Mouse (Mus musculus): ENCODE data around the gene Fut7. TPM values are rescaled to one million over a fixed set of nuclear protein-coding genes. Genes with fewer than 3 reads are reported as not detected.

Gene Fut7
- polyA plus RNA-seq, 1 experiment from 2014 or later = 0.11 TPM

GRCm38 (mm10) chr2:25442682-25443081 lies 19.6 kb downstream of the Fut7 start:
- no peaks in the 10 kb centered on the region for H3K36me3 ChIP-seq (ENCODE audit: control insufficient read depth, insufficient read depth, low read length)
- DNase-seq (ENCODE audit: low spot score) (no peak), ATAC-seq (ENCODE audit: low FRiP score) (no peak)
- no peaks in the 10 kb centered on the region for H3K9me3 ChIP-seq (ENCODE audit: control insufficient read depth, low read length)
- H3K27me3 ChIP-seq (ENCODE audit: control insufficient read depth, insufficient read depth, low read length) = no peaks in the 10 kb centered on the region
- no peak overlapping the region for H3K27ac ChIP-seq (ENCODE audit: low read depth, low read length)
- no peak overlapping the region for H3K4me3 ChIP-seq (ENCODE audit: low read depth, low read length)
- H3K9ac ChIP-seq (ENCODE audit: low read depth, low read length) = no peak overlapping the region
- H3K4me2 ChIP-seq (replicated peaks; ENCODE audit: low read depth, low read length) = no peak overlapping the region
- 90% methylated on average over 14 of the region's 14 CpGs for WGBS
- H3K4me1 ChIP-seq (replicated peaks; ENCODE audit: control insufficient read depth, insufficient read depth, low read length) = no peaks in the 10 kb centered on the region

- no peak overlapping the region for H3K9ac ChIP-seq (ENCODE audit: low read depth, low read length)
- ATAC-seq (ENCODE audit: low FRiP score) (no peak), DNase-seq (ENCODE audit: low spot score) (no peak)
- H3K9me3 ChIP-seq (ENCODE audit: control insufficient read depth, low read length) = no peaks in the 10 kb centered on the region
- H3K27ac ChIP-seq (ENCODE audit: low read depth, low read length) = no peak overlapping the region
- H3K27me3 ChIP-seq (ENCODE audit: control insufficient read depth, insufficient read depth, low read length) = no peaks in the 10 kb centered on the region
- no peak overlapping the region for H3K4me3 ChIP-seq (ENCODE audit: low read depth, low read length)
- H3K4me2 ChIP-seq (replicated peaks; ENCODE audit: low read depth, low read length) = no peak overlapping the region
- no peaks in the 10 kb centered on the region for H3K4me1 ChIP-seq (replicated peaks; ENCODE audit: control insufficient read depth, insufficient read depth, low read length)
- 89% methylated on average over 8 of the region's 8 CpGs for WGBS
- H3K36me3 ChIP-seq (ENCODE audit: control insufficient read depth, insufficient read depth, low read length) = no peaks in the 10 kb centered on the region
These were observed 28.0 kb downstream of the Fut7 start for GRCm38 (mm10) chr2:25450853-25451647.

- Histone ChIP-seq H3K9me3 (ENCODE audit: control insufficient read depth, low read length) (no peaks in the 10 kb centered on the region), H3K4me2 (replicated peaks; ENCODE audit: low read depth, low read length) (no peak overlapping the region), H3K27ac (ENCODE audit: low read depth, low read length) (no peak overlapping the region), H3K36me3 (ENCODE audit: control insufficient read depth, insufficient read depth, low read length) (no peaks in the 10 kb centered on the region), H3K4me3 (ENCODE audit: low read depth, low read length) (no peak overlapping the region), H3K9ac (ENCODE audit: low read depth, low read length) (no peak overlapping the region), H3K4me1 (replicated peaks; ENCODE audit: control insufficient read depth, insufficient read depth, low read length) (no peaks in the 10 kb centered on the region), H3K27me3 (ENCODE audit: control insufficient read depth, insufficient read depth, low read length) (no peaks in the 10 kb centered on the region)
- DNase-seq (ENCODE audit: low spot score) = no peak
- WGBS = 45% methylated on average over 1 of the region's 1 CpGs
- ATAC-seq (ENCODE audit: low FRiP score) = no peak
These were observed 29.9 kb downstream of the Fut7 start for GRCm38 (mm10) chr2:25452951-25453350.

GRCm38 (mm10) chr2:25456205-25456953 lies 33.3 kb downstream of the Fut7 start, which contains the start of gene Clic3:
Clic3 (plus strand) TSS chr2:25456838.
- Histone ChIP-seq H3K4me3 (ENCODE audit: low read depth, low read length) (no peak within 1 kb of the TSS), H3K27me3 (ENCODE audit: control insufficient read depth, insufficient read depth, low read length) (no peaks in the 10 kb centered on the region), H3K9me3 (ENCODE audit: control insufficient read depth, low read length) (no peaks in the 10 kb centered on the region), H3K4me1 (replicated peaks; ENCODE audit: control insufficient read depth, insufficient read depth, low read length) (peaks cover 4% of the 10 kb centered on the region; the same call in 1 of the 2 replicates), H3K9ac (ENCODE audit: low read depth, low read length) (no peak within 1 kb of the TSS), H3K4me2 (replicated peaks; ENCODE audit: low read depth, low read length) (no peak within 1 kb of the TSS), H3K27ac (ENCODE audit: low read depth, low read length) (no peak within 1 kb of the TSS), H3K36me3 (ENCODE audit: control insufficient read depth, insufficient read depth, low read length) (no peaks in the 10 kb centered on the region)
- DNase-seq (ENCODE audit: low spot score) (no peak), ATAC-seq (ENCODE audit: low FRiP score) (no peak)
- WGBS = 66% methylated on average over 14 of the region's 14 CpGs

- Histone ChIP-seq H3K4me2 (replicated peaks; ENCODE audit: low read depth, low read length) (no peak overlapping the region), H3K4me1 (replicated peaks; ENCODE audit: control insufficient read depth, insufficient read depth, low read length) (peaks cover 4% of the 10 kb centered on the region; the same call in 1 of the 2 replicates), H3K36me3 (ENCODE audit: control insufficient read depth, insufficient read depth, low read length) (no peaks in the 10 kb centered on the region), H3K9ac (ENCODE audit: low read depth, low read length) (no peak overlapping the region), H3K9me3 (ENCODE audit: control insufficient read depth, low read length) (no peaks in the 10 kb centered on the region), H3K27ac (ENCODE audit: low read depth, low read length) (no peak overlapping the region), H3K4me3 (ENCODE audit: low read depth, low read length) (no peak overlapping the region), H3K27me3 (ENCODE audit: control insufficient read depth, insufficient read depth, low read length) (no peaks in the 10 kb centered on the region)
- no peak for DNase-seq (ENCODE audit: low spot score)
- no peak for ATAC-seq (ENCODE audit: low FRiP score)
- WGBS = 86% methylated on average over 9 of the region's 9 CpGs
These were observed 34.2 kb downstream of the Fut7 start for GRCm38 (mm10) chr2:25457022-25457896.

- Histone ChIP-seq H3K9ac (ENCODE audit: low read depth, low read length) (no peak overlapping the region), H3K27me3 (ENCODE audit: control insufficient read depth, insufficient read depth, low read length) (no peaks in the 10 kb centered on the region), H3K36me3 (ENCODE audit: control insufficient read depth, insufficient read depth, low read length) (no peaks in the 10 kb centered on the region), H3K4me1 (replicated peaks; ENCODE audit: control insufficient read depth, insufficient read depth, low read length) (peaks cover 4% of the 10 kb centered on the region; the same call in 1 of the 2 replicates), H3K9me3 (ENCODE audit: control insufficient read depth, low read length) (no peaks in the 10 kb centered on the region), H3K27ac (ENCODE audit: low read depth, low read length) (no peak overlapping the region), H3K4me2 (replicated peaks; ENCODE audit: low read depth, low read length) (no peak overlapping the region), H3K4me3 (ENCODE audit: low read depth, low read length) (no peak overlapping the region)
- ATAC-seq (ENCODE audit: low FRiP score) (no peak), DNase-seq (ENCODE audit: low spot score) (no peak)
- WGBS = 83% methylated on average over 5 of the region's 5 CpGs
These were observed 35.8 kb downstream of the Fut7 start for GRCm38 (mm10) chr2:25458911-25459310.

- WGBS = 29% methylated on average over 5 of the region's 5 CpGs
- Histone ChIP-seq H3K27ac (ENCODE audit: low read depth, low read length) (peak overlapping the region; percentile 84), H3K36me3 (ENCODE audit: control insufficient read depth, insufficient read depth, low read length) (no peaks in the 10 kb centered on the region), H3K9me3 (ENCODE audit: control insufficient read depth, low read length) (no peaks in the 10 kb centered on the region), H3K27me3 (ENCODE audit: control insufficient read depth, insufficient read depth, low read length) (no peaks in the 10 kb centered on the region), H3K4me2 (replicated peaks; ENCODE audit: low read depth, low read length) (peak overlapping the region; percentile 52), H3K9ac (ENCODE audit: low read depth, low read length) (peak overlapping the region; percentile 83), H3K4me1 (replicated peaks; ENCODE audit: control insufficient read depth, insufficient read depth, low read length) (peaks cover 4% of the 10 kb centered on the region; the same call in 1 of the 2 replicates), H3K4me3 (ENCODE audit: low read depth, low read length) (peak overlapping the region; percentile 66)
- DNase-seq (ENCODE audit: low spot score) = no peak
- peak; percentile 33; the same call in 1 of the 2 replicates for ATAC-seq (ENCODE audit: low FRiP score)
These were observed 37.1 kb downstream of the Fut7 start for GRCm38 (mm10) chr2:25460135-25460534.

GRCm38 (mm10) chr2:25460551-25461309 lies 37.7 kb downstream of the Fut7 start, which contains the start of gene Paxx:
Paxx (minus strand) TSS chr2:25461094.
- H3K9ac ChIP-seq (ENCODE audit: low read depth, low read length) = peak within 1 kb of the TSS; percentile 83
- H3K4me3 ChIP-seq (ENCODE audit: low read depth, low read length) = peak within 1 kb of the TSS; percentile 66
- DNase-seq (ENCODE audit: low spot score) = peak; percentile 88
- WGBS = under 1% methylated on average over 48 of the region's 48 CpGs
- no peaks in the 10 kb centered on the region for H3K27me3 ChIP-seq (ENCODE audit: control insufficient read depth, insufficient read depth, low read length)
- no peaks in the 10 kb centered on the region for H3K9me3 ChIP-seq (ENCODE audit: control insufficient read depth, low read length)
- no peaks in the 10 kb centered on the region for H3K36me3 ChIP-seq (ENCODE audit: control insufficient read depth, insufficient read depth, low read length)
- peak; percentile 94 for ATAC-seq (ENCODE audit: low FRiP score)
- H3K4me1 ChIP-seq (replicated peaks; ENCODE audit: control insufficient read depth, insufficient read depth, low read length) = peaks cover 4% of the 10 kb centered on the region; the same call in 1 of the 2 replicates
- H3K27ac ChIP-seq (ENCODE audit: low read depth, low read length) = peak within 1 kb of the TSS; percentile 84
- peak within 1 kb of the TSS; percentile 52 for H3K4me2 ChIP-seq (replicated peaks; ENCODE audit: low read depth, low read length)

All from hindbrain, embryonic 11.5 days (tissue).